Mouse (Mus musculus) regulatory T cell (primary cell): ENCODE data around the gene Acyp2.

Experiments
- in situ Hi-C: fragments of 300-600 bp; cut with MboI, MseI; formaldehyde crosslinking; loops from one replicate; pipeline ENCODE4 v1.15.1; 2025; ENCODE audit warnings: high pct_unique_total_duplicates

Acyp2 gene

GRCm38 (mm10) chr11:30580008-30580407 lies 69.4 kb downstream of the Acyp2 start:
- in situ Hi-C loops, result no loop called here

- in situ Hi-C loops, result no loop called here
These were observed 70.5 kb downstream of the Acyp2 start for GRCm38 (mm10) chr11:30578931-30579330.

DNA sequence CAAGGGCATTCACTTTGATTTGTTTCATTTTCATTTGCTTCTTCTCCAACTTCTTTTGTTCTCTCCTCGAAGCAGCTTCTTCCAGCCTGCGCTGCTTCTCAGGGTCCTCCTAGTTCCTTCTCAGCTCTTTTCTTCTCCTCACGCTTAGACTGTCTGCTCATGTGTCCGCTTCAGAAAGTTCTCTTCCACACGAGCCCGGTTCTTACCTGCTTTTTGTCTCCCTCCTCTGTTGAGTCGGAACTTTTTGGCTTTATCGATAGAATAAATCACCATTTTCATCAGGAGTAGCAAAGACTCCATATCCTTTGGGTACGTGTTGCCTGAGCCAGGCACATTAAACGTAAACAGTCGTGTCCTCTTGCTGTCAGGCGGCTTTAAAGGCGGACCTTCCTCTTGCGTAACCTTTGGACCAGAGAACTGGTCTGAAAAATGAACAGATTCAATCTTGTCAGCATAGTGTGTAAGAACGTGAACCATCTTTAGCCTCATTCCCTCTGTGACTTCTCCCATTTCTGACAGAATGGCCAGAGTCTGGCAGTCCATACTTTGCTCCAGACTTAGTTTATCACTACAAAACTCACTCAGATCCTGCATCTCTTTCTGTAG lies 76.5 kb downstream of the Acyp2 start:
- in situ Hi-C loops, result no loop called here

DNA sequence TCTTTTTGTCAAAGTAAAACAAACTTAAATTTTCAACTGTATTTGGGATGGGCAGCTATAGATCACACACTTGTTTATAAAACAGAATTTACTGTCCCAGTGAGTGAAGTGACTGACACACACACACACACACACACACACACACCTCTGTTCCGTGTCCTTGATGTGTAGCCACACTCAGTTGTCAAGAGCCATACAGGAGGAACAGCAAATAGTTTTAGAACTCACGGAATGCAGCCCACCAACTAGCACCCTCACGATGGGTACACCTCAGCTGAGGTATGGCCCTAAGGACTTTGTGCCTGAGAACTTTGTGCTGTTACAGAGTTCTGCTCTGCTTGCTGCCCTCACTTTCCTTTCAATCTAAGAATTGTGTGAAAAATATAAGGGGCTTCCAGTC lies 78.8 kb downstream of the Acyp2 start:
- in situ Hi-C loops, result no loop called here

DNA sequence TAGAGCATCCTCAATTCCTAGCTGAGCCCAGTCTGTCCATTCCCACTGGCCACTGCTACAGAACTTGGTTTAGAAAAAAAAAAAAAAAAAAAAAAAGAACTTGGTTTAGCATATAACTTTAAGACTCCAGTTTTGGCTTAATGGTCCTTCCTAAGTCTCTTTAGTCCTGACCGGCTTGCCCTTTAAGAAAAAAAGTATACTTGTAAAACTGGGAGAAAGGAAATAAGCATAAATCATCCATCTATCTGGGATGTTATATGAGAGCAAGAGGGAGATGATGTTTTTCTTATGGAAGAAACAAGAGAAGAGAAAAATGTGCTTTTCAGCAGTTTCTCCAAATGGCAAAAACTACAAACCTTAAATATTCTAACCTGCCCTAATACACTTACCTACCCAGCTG lies 89.2 kb downstream of the Acyp2 start:
- in situ Hi-C loops, result no loop called here

DNA sequence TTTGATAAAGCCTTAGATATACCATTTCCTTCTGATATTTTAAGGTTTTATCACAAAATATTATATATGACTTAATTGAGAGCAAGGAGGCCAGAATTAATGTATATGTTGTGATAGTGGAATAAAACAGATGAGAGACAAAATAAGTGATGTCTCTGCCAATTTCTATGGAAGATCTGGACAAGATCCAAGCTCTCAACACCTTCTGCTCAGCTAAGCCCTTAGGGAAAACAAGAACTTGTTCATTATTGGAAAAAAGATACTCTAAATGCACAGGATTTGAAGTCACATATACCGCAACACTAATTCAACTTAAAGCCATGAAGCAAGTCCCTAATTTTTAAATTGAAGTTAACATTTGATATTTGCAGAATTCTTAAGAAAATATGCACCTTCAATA lies 96.0 kb downstream of the Acyp2 start:
- in situ Hi-C loops, result no loop called here

DNA sequence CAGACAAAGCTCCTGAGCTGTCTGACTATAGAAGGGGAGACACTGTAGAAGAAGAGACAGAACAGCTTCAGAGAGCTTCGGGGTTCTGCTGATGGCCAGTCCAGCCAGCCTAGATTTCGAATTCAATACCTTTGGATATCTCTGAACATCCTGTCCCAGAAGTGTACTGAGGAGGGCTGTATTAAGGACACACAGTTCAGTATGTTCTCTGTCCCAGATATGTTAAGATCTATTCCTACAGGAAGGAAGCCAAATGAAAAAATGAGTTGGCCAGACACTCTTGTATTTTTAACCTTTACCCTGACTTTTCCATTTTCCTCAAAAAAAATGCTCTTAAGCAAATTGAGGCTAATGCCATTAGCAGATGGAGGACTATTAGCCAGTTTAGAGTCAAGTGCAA lies 132.3 kb downstream of the Acyp2 start:
- in situ Hi-C loops, result loop anchor here (10.0 kb wide), 1 partner anchor 498 kb away; no protein-coding TSS in a partner anchor

DNA sequence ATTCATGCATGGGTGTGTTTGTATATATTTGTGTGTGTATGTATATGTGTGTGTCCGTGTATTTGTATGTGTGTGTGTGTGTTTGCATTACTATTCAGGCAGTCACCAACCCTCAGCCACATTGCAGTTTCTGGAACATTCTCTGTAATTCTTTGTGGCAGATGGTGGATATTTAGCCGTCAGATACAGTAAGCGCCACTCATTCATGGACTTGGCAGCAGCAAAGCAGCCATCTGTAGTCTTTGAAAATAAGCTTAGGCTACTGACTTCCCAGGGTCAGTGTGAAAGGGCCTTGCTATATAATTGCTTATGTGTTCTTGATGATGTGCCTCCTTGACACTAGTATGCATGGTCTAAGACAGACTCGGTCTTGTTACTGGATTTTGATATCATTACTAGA lies 141.2 kb downstream of the Acyp2 start:
- in situ Hi-C loops, result no loop called here

DNA sequence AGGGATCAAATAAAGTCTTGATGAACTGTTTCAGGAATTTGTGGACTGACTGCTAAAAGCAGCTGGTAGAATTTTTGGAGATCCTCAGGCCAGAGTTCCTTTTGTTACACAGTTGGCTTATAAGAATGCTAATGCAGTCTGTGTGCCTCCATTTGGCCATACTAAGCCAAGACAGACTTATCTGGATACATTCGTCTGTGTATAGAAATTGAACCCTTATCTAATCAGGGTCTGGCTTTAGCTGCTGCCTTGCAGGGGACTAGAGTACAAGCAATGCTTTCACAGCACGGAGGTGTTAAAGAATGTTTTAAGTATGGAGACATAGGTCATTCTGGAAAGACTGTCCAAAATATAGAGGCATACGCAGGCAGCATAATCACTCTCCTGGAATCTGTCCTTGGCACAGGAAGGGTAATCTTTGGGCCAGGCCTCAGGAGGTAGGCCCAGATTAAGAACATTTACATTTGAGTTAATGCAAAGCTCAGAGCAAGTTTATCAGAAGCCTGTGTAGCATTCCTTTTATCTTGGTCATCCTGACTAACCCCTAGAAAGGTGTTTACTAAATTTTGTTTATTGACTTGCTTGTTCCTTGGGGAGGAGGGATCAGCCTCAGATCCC lies 150.5 kb downstream of the Acyp2 start:
- in situ Hi-C loops, result no loop called here

GRCm38 (mm10) chr11:30497151-30497550 lies 152.2 kb downstream of the Acyp2 start:
- in situ Hi-C loops, result no loop called here

DNA sequence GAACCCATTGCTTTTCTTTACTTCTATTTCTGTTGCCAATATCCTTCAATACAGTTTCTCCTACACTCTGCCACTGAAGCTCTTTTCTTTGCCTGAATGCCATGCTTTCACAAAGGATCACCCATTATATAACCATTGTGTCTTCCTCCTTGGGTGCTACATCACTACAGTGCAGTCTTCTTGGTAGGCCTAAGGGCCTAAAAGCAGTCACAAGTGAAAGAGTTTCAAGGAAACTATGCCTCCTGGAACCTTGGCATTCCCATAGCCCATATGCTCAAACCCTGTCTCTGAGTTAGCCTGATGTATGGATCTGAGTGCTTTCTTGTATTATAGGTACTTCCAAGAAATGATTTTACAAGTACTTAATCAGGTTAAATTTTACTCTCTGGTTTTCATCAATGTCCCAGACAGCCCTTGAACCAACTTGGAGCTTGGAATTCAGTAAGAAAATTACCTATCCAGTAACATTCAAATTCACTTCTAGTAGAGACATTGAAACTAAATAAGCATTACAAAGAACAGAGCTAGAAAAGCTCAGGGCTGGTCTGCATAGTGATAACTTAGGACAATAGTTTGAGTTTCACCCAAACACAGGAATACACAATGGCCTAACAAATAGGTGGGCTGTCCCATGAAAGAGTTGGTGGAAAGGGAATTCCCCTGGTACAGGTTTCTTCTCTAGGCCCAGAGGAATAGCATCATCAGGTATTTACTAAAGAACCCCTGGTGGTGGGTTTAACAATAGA lies 157.7 kb downstream of the Acyp2 start:
- in situ Hi-C loops, result no loop called here

GRCm38 (mm10) chr11:30488183-30488582 lies 161.2 kb downstream of the Acyp2 start:
- in situ Hi-C loops, result no loop called here

DNA sequence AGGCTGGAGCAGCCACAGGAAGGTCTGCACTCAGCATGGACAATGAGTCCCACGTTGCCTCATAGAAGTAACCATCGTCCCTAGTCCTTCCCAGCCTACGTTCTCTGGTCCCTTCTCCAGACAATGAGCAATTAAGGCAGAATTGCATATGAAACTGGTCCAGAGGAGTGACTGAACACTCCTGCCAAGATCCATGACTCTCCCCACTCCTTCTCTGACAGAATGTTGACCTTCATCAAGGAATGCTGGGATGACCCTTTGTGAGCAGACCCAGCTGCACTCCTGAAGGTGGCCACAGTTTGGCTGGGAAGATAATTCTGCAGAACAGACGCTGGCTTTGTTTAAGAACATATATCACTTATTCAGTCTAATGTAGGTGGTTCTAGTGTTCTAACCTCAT lies 166.1 kb downstream of the Acyp2 start:
- in situ Hi-C loops, result no loop called here

GRCm38 (mm10) chr11:30471751-30472593 lies 177.4 kb downstream of the Acyp2 start, which contains the start of gene 4930505A04Rik:
Gene 4930505A04Rik, minus strand, starts transcription at chr11:30471827.
- in situ Hi-C loops, result no loop called here

GRCm38 (mm10) chr11:30471187-30471586 lies 178.2 kb downstream of the Acyp2 start:
- in situ Hi-C loops, result no loop called here
